Mouse (Mus musculus): ENCODE measurements around the gene Cacna1s. TPM values are rescaled to one million over a fixed set of nuclear protein-coding genes. Genes with fewer than 3 reads are reported as not detected.

Gene Cacna1s
- polyA plus RNA-seq, 1 experiment from 2014 or later: 0.10 TPM

DNA sequence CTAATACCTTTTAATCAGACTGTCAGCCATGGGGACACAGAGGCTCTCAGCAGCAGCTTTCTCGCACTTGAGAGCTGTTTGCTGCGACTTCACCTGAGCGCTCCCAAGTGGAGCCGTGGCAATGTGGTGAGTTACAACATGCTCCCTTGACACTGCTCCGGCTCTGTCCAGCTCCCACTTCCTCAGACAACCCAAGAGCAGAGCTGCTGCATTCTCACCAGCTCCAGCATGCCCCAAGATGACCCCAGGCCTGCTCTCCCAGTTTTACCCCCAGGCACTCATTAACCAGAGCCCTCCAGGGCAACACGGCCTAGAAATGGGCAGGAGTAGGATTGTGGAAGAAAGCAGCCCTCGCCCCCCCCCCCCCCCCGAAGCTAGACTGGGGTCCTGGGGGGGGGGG is 20.9 kb upstream of the Cacna1s start:
- Histone ChIP-seq H3K4me3 (replicated peaks) (no peak overlapping the region), H3K9ac (no peak overlapping the region), H3K9me3 (no peaks in the 10 kb centered on the region), H3K27ac (no peak overlapping the region), H3K27me3 (replicated peaks) (no peaks in the 10 kb centered on the region), H3K4me2 (no peak overlapping the region), H3K4me1 (no peaks in the 10 kb centered on the region), H3K36me3 (peaks cover 57% of the 10 kb centered on the region)
- WGBS: 82% methylated on average over 7 of the region's 8 CpGs
- no peak for ATAC-seq (ENCODE audit: insufficient read depth, low FRiP score, low read depth)

DNA sequence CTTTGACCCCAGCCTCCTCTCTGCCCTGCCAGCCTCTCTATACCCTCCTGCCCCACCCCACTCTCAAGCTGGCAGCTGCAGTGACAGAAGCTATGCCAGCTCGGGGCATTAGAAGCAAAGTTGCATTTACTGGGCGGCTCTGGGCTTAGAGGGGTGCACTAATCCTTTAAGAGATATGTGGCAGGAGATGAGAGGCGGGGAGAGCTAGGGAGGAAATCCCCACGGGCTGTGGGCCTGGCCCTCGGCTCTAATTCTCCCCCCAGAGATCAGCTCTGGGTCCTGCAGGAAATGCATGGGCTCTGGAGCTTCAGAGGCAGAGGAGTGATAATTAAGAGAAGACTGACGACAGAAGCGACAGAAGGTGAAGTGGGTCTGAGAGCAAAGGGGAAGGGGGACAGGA is 19.6 kb upstream of the Cacna1s start:
- H3K4me2 ChIP-seq: no peak overlapping the region
- no peak overlapping the region for H3K27ac ChIP-seq
- no peaks in the 10 kb centered on the region for H3K9me3 ChIP-seq
- H3K4me3 ChIP-seq (replicated peaks): no peak overlapping the region
- H3K36me3 ChIP-seq: peaks cover 46% of the 10 kb centered on the region
- ATAC-seq (ENCODE audit: insufficient read depth, low FRiP score, low read depth): no peak
- H3K27me3 ChIP-seq (replicated peaks): no peaks in the 10 kb centered on the region
- H3K4me1 ChIP-seq: no peaks in the 10 kb centered on the region
- H3K9ac ChIP-seq: no peak overlapping the region
- 66% methylated on average over 7 of the region's 7 CpGs for WGBS

DNA sequence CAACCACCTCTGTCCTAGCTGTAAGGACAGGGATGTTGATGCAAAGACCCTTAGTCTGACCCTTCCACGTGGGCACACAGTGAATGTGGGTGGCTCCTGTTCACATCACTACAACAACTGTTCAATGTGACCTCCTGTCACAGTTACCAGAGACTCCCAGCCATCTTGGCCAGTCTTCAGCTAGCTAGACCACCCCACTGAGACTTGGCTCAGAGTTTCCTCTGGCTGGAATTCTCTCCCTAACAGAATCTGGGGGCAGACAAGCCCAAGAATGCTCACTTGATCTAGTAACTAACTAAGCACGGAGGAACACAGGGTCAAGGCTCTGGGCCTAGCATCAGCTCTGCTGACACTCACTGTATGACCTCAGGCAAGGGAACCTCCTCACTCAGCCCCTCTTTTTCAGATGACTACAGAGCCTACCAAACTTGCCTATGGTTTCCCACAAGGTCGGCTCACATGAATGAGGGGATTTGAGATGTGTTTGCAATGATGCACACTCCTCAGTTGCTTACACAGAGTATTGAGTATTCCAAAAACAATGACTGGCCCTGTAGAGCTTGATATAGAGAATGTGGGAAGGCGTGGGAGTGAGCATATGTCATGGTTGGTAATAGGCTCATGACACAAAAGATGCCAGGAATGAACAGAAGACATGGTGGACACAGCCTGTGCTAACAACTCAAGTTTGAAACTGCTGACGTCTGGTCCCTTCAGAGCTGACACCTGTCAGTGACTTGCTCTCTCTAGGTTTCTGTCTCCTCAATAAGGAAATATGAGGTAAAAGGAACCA is 13.6 kb upstream of the Cacna1s start:
- WGBS: 75% methylated on average over 5 of the region's 5 CpGs
- ATAC-seq (ENCODE audit: insufficient read depth, low FRiP score, low read depth): no peak

DNA sequence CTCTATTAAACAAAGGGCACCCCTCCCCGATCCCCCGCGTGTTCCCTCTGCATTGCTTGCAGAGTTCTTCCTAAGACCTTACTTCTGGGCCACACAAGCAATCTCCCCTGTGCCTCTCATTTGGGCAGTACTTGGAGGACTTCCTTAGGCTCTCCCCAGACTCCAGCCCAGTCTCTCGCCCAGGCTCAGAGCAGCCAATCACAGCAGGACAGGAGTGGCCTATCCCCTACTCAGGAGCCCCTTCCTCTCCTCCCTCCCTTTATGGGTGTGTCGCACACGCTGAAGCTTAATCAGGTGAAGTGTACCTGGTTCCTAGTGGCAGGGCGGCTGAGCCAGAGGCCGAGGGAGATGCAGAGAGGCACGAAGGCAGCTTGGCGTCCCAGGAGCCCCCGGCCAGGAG is 12.1 kb upstream of the Cacna1s start:
- Histone ChIP-seq H3K4me1 (peaks cover 14% of the 10 kb centered on the region), H3K9me3 (no peaks in the 10 kb centered on the region), H3K27me3 (replicated peaks) (no peaks in the 10 kb centered on the region), H3K4me2 (peak overlapping the region; percentile 24; the same call in 1 of the 2 replicates), H3K36me3 (no peaks in the 10 kb centered on the region), H3K9ac (no peak overlapping the region), H3K4me3 (replicated peaks) (no peak overlapping the region), H3K27ac (no peak overlapping the region)
- 12% methylated on average over 11 of the region's 11 CpGs for WGBS
- ATAC-seq (ENCODE audit: insufficient read depth, low FRiP score, low read depth): peak; percentile 83

More for the DNA sequence above, 13.6 kb upstream of the Cacna1s start:
- Histone ChIP-seq H3K27ac (no peak overlapping the region), H3K9ac (no peak overlapping the region), H3K9me3 (no peaks in the 10 kb centered on the region), H3K4me1 (peaks cover 14% of the 10 kb centered on the region), H3K4me3 (replicated peaks) (no peak overlapping the region), H3K27me3 (replicated peaks) (no peaks in the 10 kb centered on the region), H3K36me3 (peaks cover 13% of the 10 kb centered on the region; the same call in 1 of the 2 replicates), H3K4me2 (no peak overlapping the region)

DNA sequence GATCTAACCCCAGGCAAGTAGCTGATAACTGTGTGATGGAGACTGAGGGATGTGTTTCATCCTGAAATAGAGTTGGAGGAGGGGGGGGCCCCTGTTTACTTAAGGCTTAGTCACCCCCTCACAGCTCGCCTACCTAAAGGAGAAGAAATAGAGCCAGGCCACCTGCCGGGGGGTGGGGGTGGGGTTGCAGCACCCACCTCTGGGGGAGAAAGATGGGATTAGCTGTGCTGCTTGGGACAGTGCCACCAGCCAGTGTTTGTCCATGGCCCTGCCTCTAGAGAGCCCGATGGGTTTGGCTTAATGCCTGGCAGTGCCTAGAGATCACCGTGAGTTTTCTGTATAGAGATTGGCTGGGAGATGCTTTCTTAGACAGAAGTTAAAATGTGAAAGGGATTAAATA is 11.7 kb upstream of the Cacna1s start:
- Histone ChIP-seq H3K4me2 (peak overlapping the region; percentile 24; the same call in 1 of the 2 replicates), H3K4me1 (peaks cover 14% of the 10 kb centered on the region), H3K9me3 (no peaks in the 10 kb centered on the region), H3K27ac (no peak overlapping the region), H3K36me3 (no peaks in the 10 kb centered on the region), H3K4me3 (replicated peaks) (no peak overlapping the region), H3K27me3 (replicated peaks) (no peaks in the 10 kb centered on the region), H3K9ac (no peak overlapping the region)
- WGBS: 12% methylated on average over 4 of the region's 4 CpGs
- peak; percentile 38 for ATAC-seq (ENCODE audit: insufficient read depth, low FRiP score, low read depth)

DNA sequence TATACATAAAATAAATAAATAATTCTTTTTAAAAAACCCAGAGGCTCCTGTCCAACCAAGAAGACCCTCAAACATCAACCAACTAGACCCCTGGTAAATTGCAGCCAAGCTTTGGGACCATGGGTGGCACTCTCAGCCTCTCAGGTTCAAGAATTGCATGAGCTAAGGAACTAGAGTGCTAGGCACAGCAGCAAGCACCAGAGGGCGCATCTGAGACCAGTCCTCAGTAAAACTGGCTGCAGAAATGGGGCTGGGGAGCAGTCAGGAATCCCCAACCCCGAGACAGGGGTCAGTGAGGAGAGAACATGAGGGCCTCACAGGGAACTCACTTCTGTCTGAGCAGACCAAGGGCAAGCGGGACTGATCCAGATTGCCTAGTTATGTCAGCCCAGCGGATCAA is 6.8 kb upstream of the Cacna1s start:
- H3K4me1 ChIP-seq: peaks cover 11% of the 10 kb centered on the region
- no peak overlapping the region for H3K4me2 ChIP-seq
- H3K4me3 ChIP-seq (replicated peaks): no peak overlapping the region
- no peak overlapping the region for H3K27ac ChIP-seq
- 19% methylated on average over 4 of the region's 4 CpGs for WGBS
- no peaks in the 10 kb centered on the region for H3K36me3 ChIP-seq
- no peak for ATAC-seq (ENCODE audit: insufficient read depth, low FRiP score, low read depth)
- H3K9ac ChIP-seq: no peak overlapping the region
- H3K9me3 ChIP-seq: no peaks in the 10 kb centered on the region
- peaks cover 19% of the 10 kb centered on the region for H3K27me3 ChIP-seq (replicated peaks)

DNA sequence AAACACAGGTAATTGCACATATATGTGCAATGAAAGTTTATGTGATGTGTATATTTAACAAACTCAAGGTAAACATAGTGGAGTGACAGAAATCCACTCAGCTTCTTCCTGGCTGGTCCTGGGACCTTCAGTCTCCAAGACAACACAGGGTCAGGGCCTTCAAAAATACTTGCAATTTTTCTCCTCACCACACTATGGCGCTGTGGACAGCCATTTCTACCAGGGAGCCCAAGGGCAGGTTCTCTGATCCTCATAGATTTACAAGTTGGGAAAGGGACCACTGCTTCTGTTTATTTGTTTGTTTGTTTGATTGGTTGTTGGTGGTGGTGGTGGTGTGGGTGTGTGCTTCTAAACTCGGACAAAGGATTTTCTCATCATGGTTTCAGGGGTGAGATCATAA is 5.1 kb upstream of the Cacna1s start:
- ATAC-seq (ENCODE audit: insufficient read depth, low FRiP score, low read depth): no peak
- Histone ChIP-seq H3K27ac (no peak overlapping the region), H3K4me2 (no peak overlapping the region), H3K27me3 (replicated peaks) (peaks cover 26% of the 10 kb centered on the region), H3K9me3 (no peaks in the 10 kb centered on the region), H3K4me3 (replicated peaks) (no peak overlapping the region), H3K4me1 (peaks cover 9% of the 10 kb centered on the region; the same call in 1 of the 2 replicates), H3K36me3 (no peaks in the 10 kb centered on the region), H3K9ac (no peak overlapping the region)
- WGBS: 0% methylated on average over 2 of the region's 2 CpGs

DNA sequence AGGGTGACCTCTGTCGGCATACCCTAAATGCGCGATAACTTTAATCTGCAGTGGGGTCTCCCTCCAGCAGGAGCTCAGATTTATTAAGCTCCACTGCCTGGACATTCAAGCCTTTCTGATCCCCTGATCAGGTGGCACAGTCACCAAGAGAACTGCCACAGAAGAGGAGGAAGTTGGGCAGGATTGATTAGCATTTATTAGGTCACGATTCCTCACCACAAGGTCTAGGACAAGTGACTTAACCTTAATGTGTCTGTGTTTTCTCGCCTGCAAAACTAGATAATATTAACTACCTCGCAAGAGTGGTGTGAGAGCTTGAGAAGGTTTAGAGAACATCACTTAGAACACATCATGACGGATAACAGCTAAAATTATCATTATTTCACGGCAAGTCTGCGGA is 4.7 kb upstream of the Cacna1s start:
- Histone ChIP-seq H3K4me1 (peaks cover 9% of the 10 kb centered on the region; the same call in 1 of the 2 replicates), H3K4me3 (replicated peaks) (no peak overlapping the region), H3K9ac (no peak overlapping the region), H3K27me3 (replicated peaks) (peaks cover 26% of the 10 kb centered on the region), H3K4me2 (no peak overlapping the region), H3K27ac (no peak overlapping the region), H3K9me3 (no peaks in the 10 kb centered on the region), H3K36me3 (no peaks in the 10 kb centered on the region)
- WGBS: 70% methylated on average over 9 of the region's 9 CpGs
- ATAC-seq (ENCODE audit: insufficient read depth, low FRiP score, low read depth): no peak

DNA sequence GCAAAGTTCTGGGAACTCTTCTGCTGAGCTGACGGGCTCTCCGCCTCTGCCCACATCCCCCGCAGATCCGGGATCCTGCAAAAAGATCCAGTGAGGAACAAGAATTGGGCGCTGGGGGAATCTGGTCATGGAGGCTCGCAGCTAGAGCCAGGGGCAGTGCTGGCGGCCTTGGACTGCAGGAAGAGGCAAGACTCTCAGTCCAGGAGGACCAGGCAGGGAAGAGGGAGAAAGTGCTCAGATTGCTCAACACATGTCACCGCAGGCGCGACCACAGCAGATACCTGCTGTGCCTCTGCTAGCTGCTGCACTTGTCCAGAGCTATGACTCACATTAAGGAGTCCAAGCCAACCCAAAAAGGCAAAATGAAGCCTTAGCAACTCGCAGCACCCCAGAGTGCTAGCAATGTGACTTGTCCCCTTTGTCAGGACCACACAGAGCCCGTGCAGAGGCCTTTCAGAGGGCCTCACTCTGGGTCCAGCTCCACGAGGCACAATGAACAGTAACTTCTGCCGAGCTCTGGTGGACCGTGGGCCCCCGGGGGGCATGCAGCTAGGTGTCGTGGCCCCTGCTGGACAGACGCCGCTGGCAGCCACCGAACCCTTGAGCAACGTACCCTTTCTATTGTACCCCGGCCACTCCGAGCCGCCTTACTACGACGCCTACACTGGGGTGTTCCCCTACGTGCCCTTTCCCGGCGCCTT is 2.1 kb upstream of the Cacna1s start, which contains the start of gene Ascl5:
Gene Ascl5 (plus strand): TSS at position 493 of the 701 bp plus-strand sequence.
- peaks cover 9% of the 10 kb centered on the region; the same call in 1 of the 2 replicates for H3K4me1 ChIP-seq
- no peak for ATAC-seq (ENCODE audit: insufficient read depth, low FRiP score, low read depth)
- no peak within 1 kb of the TSS for H3K27ac ChIP-seq
- H3K36me3 ChIP-seq: no peaks in the 10 kb centered on the region
- peak within 1 kb of the TSS; percentile 28 for H3K4me3 ChIP-seq (replicated peaks)
- peak within 1 kb of the TSS; percentile 55 for H3K4me2 ChIP-seq
- no peak within 1 kb of the TSS for H3K9ac ChIP-seq
- no peaks in the 10 kb centered on the region for H3K9me3 ChIP-seq
- H3K27me3 ChIP-seq (replicated peaks): peaks cover 26% of the 10 kb centered on the region
- 24% methylated on average over 29 of the region's 29 CpGs for WGBS

DNA sequence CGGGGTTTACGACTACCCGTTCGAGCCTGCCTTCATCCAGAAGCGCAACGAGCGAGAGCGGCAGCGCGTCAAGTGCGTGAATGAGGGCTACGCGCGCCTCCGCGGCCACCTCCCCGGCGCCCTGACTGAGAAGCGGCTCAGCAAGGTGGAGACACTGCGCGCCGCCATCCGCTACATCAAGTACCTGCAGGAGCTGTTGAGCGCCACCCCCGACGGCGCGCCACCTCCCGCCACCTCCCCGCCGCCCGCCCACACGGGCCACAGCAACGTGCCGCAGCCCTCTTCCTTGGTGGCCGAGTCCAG is 1.6 kb upstream of the Cacna1s start:
- Histone ChIP-seq H3K9me3 (no peaks in the 10 kb centered on the region), H3K9ac (no peak overlapping the region), H3K4me2 (peak overlapping the region; percentile 55), H3K27ac (no peak overlapping the region), H3K4me1 (peaks cover 9% of the 10 kb centered on the region; the same call in 1 of the 2 replicates), H3K36me3 (no peaks in the 10 kb centered on the region), H3K4me3 (replicated peaks) (peak overlapping the region; percentile 28), H3K27me3 (replicated peaks) (peaks cover 26% of the 10 kb centered on the region)
- peak; percentile 23; the same call in 1 of the 2 replicates for ATAC-seq (ENCODE audit: insufficient read depth, low FRiP score, low read depth)
- 2% methylated on average over 35 of the region's 36 CpGs for WGBS

DNA sequence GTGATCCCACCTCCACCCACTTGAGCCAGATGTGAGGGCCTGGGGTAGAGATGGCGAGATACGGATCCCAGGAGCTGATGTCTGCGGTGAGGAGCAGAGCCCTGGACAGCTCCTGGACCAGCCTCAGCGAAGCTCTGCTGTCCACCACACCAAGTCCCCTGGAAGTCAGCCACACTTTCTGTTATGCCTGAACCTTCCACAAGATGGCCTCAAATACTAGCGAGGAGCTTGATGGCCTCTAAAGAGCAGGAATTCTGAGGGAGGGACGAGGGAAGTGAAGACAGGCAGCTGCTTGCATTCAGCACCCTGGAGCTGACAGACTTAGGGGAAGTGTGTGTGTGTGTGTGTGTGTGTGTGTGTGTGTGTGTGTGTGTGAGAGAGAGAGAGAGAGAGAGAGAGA is 1.1 kb upstream of the Cacna1s start:
- H3K36me3 ChIP-seq: no peaks in the 10 kb centered on the region
- peak overlapping the region; percentile 28 for H3K4me3 ChIP-seq (replicated peaks)
- peaks cover 9% of the 10 kb centered on the region; the same call in 1 of the 2 replicates for H3K4me1 ChIP-seq
- peaks cover 26% of the 10 kb centered on the region for H3K27me3 ChIP-seq (replicated peaks)
- no peak overlapping the region for H3K27ac ChIP-seq
- no peak overlapping the region for H3K9ac ChIP-seq
- H3K9me3 ChIP-seq: no peaks in the 10 kb centered on the region
- 3% methylated on average over 6 of the region's 6 CpGs for WGBS
- ATAC-seq (ENCODE audit: insufficient read depth, low FRiP score, low read depth): peak; percentile 73; the same call in 1 of the 2 replicates
- peak overlapping the region; percentile 55 for H3K4me2 ChIP-seq

DNA sequence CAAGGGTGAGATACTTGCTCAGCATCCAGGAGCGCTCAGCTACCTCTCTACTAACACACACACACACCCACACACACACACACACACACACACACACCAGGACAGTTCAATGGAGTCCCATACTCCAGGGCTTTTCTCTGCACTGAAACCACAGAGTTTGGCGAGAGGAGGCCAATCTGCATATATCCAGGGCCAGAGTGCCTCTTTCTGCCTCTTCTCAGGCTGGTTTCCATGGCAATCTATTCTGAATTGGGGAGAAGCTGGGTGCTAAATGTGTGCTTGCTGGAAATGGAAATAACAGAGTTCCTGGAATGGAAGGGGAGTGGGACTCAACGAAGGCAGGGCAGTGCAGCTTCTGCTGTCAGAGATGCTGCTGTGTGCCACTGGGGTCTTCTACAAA is 3.2 kb downstream of the Cacna1s start:
- no peak overlapping the region for H3K4me3 ChIP-seq (replicated peaks)
- 78% methylated on average over 3 of the region's 3 CpGs for WGBS
- H3K9me3 ChIP-seq: no peaks in the 10 kb centered on the region
- H3K4me2 ChIP-seq: no peak overlapping the region
- ATAC-seq (ENCODE audit: insufficient read depth, low FRiP score, low read depth): no peak
- no peaks in the 10 kb centered on the region for H3K36me3 ChIP-seq
- no peak overlapping the region for H3K9ac ChIP-seq
- peaks cover 6% of the 10 kb centered on the region; the same call in 1 of the 2 replicates for H3K4me1 ChIP-seq
- H3K27me3 ChIP-seq (replicated peaks): peaks cover 6% of the 10 kb centered on the region
- no peak overlapping the region for H3K27ac ChIP-seq
